Mouse (Mus musculus) E14TG2a.4 (cell line): ENCODE data around the gene Rsrp1.

Experiments used
- CTCF ChIP-seq: conservative IDR thresholded peaks from 2 replicates; pipeline ENCODE4 v1.5.1; 2014; ENCODE audit warnings: low read length
- NANOG ChIP-seq: IDR thresholded peaks from 2 replicates; pipeline ENCODE4 v1.6.1; 2014; ENCODE audit warnings: borderline replicate concordance, low read length, mixed read lengths
- POU5F1 ChIP-seq: IDR thresholded peaks from 2 replicates; pipeline ENCODE4 v1.6.1; 2014; ENCODE audit warnings: low read length, borderline replicate concordance

DNA sequence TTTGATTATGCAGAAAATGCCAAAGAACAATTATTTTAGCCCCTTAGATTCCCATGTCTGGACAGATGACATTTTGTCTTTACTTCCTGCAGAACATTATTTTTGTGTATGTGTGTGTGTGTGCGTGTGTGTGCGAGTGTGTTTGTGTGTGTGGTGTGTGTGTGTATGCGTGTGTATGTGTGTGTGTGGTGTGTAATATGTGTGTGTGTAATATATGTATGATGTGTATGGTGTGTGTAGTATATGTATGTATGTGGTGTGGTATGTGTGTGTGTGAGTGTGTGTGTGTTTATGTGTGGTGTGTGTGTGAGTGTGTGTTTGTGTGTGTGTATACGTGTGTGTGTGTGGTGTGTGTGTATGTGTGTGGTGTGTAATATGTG is 52.5 kb downstream of the Rsrp1 start:
- TF ChIP-seq CTCF = no peak
- TF ChIP-seq NANOG = no peak
- TF ChIP-seq POU5F1 = no peak
